Mouse (Mus musculus): ENCODE measurements around the gene Chmp4b.

DNA sequence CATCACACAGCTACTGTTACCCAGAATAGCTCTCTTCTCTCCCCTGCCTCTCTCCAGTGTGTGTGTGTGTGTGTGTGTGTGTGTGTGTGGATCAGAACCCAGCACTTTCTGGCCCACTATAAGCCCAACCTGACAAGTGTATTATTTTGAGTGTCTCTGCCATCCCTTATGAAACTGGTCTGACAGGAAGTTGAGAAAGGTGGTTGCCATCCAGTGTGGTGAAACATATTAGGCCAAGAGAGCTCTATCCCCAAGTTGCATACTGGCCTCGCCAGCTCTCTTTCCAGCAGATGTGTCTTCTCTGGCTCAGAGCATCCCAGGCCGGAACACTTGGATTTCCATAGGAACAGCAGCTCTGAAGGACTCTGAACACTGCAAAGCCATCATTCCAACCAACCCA lies 48.7 kb downstream of the Chmp4b start:
- no peak for TF ChIP-seq POLR2A (IDR thresholded peaks at IDR 0.05; ENCODE audit: extremely low read depth, insufficient read depth, low read length)
- no peak for TF ChIP-seq CTCF (IDR thresholded peaks at IDR 0.05; ENCODE audit: low read depth, low read length)

Measured in liver, adult 2 months (tissue).